Mouse (Mus musculus) spleen, postnatal 10 days (tissue): Measurements from ENCODE around the gene Gm20517.
"Not testable (repeated sequence)": the region's sequence is repeated elsewhere in the genome, so short reads cannot be mapped to it uniquely, and the experiment has no call there.

Experiments used
- DNase-seq, 2 experiments: peaks; one replicate each; pipeline ENCODE4 v3.0.0; 2021 to 2022; ENCODE audit warnings: low spot score in 2 of 2

Gm20517 gene

DNA sequence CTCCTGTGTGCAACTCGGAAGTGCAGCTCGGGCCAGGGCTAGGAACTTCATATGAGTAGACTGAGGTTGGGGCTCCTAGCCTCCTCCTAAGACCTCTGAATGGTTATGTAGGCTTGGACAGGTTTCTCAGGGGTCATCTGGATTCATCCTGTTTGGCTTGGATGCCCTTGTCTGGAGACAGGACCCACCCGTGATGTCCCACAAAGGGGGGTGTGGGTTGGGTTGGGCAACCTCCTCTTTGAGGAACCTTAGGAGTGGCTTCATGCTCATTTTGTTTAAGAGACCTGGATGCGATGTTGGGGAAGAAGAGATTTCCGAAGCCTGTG is 14.6 kb upstream of the Gm20517 start:
- peak in 1 of 2 experiments; percentile 25 for DNase-seq

DNA sequence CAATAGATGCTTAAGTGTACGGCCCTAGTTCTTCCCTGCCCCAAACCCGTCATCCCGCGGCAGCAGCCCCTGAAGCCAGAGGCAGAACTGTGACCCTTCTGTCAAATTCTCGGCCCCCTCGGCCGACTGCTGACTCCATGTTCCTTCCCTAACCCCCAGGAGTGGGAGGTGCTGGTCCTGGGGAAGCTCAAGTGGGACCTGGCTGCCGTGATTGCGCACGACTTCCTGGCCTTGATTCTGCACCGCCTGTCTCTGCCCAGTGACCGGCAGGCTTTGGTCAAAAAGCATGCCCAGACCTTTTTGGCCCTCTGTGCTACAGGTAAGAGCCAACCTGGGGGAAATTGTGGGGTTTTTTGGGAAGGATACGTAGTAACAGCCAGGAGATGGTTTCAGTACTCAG is 14.1 kb upstream of the Gm20517 start:
- peak; percentile 40 to 59 for DNase-seq

DNA sequence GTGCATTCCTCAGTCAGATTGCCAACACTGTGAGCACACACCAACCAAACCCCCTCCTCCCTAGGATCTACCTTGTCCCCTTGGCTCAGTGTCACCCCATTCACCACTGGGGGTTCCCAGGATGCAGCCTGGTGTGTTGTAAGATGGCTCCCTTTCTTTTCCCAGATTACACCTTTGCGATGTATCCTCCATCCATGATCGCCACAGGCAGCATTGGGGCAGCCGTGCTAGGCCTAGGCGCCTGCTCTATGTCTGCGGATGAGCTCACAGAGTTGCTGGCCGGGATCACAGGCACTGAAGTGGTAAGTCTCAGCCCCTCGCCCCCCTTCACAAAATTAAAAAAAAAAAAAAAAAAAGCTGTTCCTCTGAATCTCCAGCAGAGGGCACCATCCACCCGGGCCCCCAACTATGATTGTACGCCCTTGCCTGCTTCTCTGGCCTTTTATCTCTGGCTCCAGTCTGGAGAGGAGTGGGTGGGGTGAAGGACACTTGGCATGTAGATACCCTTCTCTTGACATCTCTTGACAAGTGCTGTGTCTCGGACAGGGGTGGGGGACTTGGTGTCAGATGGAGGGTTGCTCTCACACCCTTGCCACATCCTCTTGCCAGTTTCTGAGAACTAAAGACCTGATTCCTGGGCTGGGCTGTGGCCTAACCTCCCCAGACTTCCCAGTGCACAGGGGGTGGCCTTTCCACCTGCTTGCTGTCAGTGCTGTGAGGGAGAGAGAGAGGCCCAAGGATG is 13.4 kb upstream of the Gm20517 start:
- peak; percentile 71 to 79 for DNase-seq

DNA sequence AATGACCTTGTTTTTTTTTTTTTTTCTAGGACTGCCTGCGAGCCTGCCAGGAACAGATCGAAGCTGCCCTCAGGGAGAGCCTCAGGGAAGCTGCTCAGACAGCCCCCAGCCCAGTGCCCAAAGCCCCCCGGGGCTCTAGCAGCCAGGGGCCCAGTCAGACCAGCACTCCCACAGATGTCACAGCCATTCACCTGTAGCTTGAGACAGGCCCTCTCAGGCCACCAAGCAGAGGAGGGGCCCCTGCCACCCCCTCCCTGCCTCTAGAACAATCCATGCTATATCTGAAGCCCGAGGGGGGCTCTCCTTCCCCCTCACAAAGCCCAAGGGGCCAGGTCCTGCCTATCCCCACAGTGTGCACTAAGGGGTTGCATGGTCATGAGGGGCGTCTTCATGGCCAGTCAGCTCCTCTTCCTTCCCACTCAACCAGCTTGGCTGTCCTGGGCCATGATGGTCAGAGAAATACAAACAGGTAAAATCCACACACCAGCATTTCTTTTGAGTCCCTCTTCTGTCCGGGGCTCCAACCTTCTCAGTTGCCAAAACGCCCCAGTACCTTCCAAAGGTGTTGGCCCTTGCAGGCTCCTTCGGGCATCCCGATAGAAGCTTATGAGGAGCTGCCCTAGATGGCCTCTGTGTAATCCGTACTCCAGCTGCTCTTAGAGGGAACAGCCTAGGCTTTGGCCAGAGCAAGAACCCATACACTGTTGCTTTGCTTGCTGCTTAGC is 12.6 kb upstream of the Gm20517 start:
- DNase-seq = peak; percentile 24 to 39

- DNase-seq = peak; percentile 40 to 52
These were observed 11.7 kb upstream of the Gm20517 start for GRCm38 (mm10) chr17:47599511-47600297.

- peak in 1 of 2 experiments; percentile 27 for DNase-seq
These were observed 10.6 kb upstream of the Gm20517 start for GRCm38 (mm10) chr17:47600601-47601388.

DNA sequence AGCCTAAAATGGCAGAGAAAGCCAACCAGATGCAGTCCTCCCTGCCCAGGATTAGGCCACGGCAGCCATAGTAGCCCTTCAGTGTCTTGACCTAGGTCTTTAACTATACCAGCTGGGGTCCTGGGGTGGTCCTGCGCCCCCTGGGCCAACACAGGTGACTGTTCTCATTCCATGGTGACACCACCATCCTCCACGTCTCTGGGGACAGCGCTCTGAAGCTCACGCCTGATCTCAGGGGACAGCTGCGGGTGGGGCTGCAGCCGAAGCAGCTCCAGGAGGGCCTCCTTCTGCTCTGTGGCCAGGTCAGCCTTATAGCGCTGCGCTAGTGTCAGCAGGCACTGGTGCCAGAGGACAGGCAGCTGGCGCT is 10.0 kb upstream of the Gm20517 start:
- peak in 1 of 2 experiments; percentile 28 for DNase-seq

- DNase-seq = no peak
These were observed 9.1 kb upstream of the Gm20517 start for GRCm38 (mm10) chr17:47602289-47602688.

DNA sequence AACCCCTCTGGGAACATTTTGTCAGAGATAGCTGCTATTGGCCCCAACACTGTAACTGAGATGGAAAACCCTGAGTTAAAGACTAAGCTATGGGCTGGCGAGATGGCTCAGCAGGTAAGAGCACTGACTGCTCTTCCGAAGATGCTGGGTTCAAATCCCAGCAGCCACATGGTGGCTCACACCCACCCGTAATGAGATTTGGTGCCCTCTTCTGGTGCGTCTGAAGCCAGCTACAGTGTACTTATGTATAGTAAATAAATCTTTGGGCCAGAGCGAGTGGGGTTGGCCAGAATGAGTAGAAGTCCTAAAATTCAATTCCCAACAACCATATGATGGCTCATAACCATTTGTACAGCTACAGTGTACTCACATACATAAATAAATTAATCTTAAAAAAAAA is 5.2 kb upstream of the Gm20517 start:
- peak in 1 of 2 experiments; percentile 65 for DNase-seq

GRCm38 (mm10) chr17:47609182-47609581 is 2.2 kb upstream of the Gm20517 start:
- DNase-seq = no peak

DNA sequence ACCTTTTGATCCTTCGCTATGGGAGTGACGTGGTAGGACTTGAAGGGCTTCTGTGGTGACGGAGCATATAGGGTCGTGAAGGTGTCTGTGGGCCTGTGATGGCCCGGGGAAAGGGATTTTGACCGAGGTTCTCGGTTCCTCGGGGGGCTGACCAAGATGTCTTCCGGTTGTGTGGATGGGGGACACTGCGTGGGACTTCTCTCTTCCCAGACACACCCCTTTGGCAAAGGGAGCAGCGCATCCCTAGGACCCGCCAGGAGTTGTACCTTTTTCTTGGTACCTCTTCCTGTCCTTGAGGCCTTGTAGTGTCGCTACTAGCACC is 233 bp downstream of the Gm20517 start:
- no peak for DNase-seq

DNA sequence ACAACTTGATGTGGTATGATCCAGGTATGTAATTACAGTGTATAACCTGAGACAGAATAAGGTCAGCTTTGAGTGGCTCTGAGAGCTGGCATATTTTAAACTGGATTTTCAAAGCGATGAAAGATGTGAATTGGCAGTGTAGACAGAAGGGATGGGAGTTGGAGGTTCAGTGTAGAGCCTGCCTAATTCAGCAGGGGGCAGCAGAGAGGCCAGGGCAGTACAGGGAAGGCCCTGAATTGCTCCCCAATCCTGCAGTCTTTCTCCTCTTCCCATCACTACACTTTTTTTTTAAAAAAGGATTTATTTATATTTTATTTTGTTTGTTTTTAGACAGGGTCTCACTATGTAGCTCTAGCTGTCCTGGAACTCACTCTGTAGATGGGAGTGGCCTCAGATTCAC is 2.6 kb downstream of the Gm20517 start:
- DNase-seq = peak; percentile 62 to 79

DNA sequence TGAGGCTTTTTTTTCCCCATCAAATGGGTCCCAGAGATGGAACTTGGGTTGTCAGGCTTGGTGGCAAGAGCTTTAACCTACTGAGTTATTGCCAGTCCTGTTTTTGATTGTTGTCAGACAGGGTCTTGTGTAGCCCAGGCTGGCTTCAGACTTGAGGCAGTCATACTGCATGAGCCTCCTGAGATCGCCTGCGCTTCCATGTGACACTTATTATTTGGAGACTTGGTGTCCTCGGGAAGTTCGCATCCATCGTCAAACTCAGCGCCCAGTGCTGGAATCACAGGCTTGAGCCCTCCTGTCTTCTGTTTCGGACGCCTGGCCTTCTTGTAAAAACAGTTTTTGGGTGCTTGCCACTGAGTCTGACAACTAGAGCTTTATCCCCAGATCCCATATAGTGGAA is 4.7 kb downstream of the Gm20517 start:
- DNase-seq = peak in 1 of 2 experiments; percentile 14

GRCm38 (mm10) chr17:47616652-47617051 is 5.3 kb downstream of the Gm20517 start:
- DNase-seq = peak in 1 of 2 experiments; percentile 15

DNA sequence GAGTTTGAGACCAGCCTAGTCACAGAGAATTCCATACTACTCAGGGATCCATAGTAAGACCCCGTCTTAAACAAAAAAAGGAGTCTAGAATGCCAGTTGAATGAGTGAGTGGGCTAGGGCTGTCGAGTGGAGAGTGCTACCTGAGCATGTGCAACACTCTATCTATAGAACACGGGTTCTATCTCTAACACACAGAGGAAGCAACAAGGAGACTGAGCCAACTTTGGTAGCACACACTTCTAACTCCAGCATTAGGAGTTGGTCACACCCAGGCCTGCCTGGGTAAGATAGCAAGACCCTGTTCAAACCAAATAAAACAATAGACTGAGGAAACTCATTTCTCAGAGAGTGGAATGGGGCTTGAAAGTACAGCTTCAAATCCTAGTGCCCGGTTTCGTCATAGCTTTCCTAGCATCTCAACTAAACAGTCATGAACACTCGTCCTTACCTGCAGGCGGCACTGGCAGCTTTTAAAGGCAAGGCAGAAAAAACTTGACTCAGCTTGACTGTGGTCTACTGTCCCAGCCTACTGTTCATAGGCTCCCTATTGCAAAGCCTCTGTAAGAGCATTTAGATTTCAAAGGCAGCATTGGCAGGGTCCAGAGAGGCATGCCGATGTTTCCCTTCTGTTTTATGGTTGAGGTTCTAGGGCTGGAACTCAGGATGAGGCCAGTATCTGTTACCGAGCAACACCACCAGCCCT is 6.4 kb downstream of the Gm20517 start:
- DNase-seq = peak; percentile 50 to 73

- peak in 1 of 2 experiments; percentile 14 for DNase-seq
These were observed 7.3 kb downstream of the Gm20517 start for GRCm38 (mm10) chr17:47618556-47619311.

GRCm38 (mm10) chr17:47622912-47623554 is 11.6 kb downstream of the Gm20517 start:
- no peak for DNase-seq

DNA sequence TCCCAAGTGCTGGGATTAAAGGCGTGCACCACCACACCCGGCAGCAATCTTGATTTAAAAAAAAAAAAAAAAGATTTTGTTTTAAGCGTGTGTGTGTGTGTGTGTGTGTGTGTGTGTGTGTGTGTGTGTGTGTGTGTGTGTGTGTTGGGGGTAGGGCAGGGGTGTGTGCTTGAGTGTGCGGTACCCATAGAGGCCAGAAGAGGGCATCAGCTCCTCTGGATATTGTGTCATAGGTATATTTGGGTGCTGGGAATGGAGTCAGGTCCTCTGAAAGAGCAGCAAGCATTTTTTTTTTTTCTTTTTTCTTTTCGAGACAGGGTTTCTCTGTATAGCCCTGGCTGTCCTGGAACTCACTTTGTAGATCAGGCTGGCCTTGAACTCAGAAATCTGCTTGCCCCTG is 13.2 kb downstream of the Gm20517 start:
- not testable (repeated sequence) for DNase-seq

- DNase-seq = no peak
These were observed 13.7 kb downstream of the Gm20517 start for GRCm38 (mm10) chr17:47625088-47625487.

DNA sequence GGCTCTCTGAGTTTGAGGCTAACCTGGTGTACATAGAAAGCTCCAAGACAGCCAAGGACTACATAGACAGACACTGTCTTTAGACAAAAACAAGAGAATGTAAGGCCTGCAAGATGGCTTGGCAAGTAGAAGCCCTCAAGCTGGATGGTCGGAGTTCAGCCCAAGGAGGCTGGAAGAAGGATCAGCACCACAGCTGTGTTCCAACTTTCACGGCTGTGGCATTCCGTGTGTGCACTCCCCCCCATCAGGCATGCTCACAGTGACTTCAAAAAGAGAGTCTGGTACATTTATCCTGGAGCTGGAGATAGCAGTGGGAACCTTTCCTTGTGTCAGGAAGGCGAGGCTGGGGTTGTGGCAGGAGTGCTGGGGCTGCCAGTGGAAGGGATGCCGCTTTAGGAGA is 14.6 kb downstream of the Gm20517 start:
- DNase-seq = no peak
